Mouse (Mus musculus): ENCODE data around the gene Tmtc2.

GRCm38 (mm10) chr10:105489970-105490735, 84.1 kb downstream of the Tmtc2 start:
- no peak for TF ChIP-seq CTCF (IDR thresholded peaks at IDR 0.05; ENCODE audit: low read depth)
- no peak for TF ChIP-seq EP300 (IDR thresholded peaks at IDR 0.05; ENCODE audit: low read depth)
